Mouse (Mus musculus) hindbrain, embryonic 13.5 days (tissue): Measurements from ENCODE around the gene Hes7. TPM values are rescaled to one million over a fixed set of nuclear protein-coding genes. Genes with fewer than 3 reads are reported as not detected.

Experiments used
- ATAC-seq: fragments of 200-750 bp; cut with Nextera tagmentation; 2 replicates; pipeline ENCODE4 v1.8.0; 2017; ENCODE audit warnings: moderate TSS enrichment; ENCODE audit not compliant: low FRiP score
- H3K27ac ChIP-seq: fragments of 300-500 bp; sonication (generic); 2 replicates; pipeline ENCODE4 v1.5.1; 2015; ENCODE audit warnings: inconsistent platforms, mild to moderate bottlenecking, moderate library complexity
- H3K27me3 ChIP-seq: fragments of 300-500 bp; sonication (generic); 2 replicates; pipeline ENCODE4 v1.6.1; 2015; ENCODE audit warnings: mild to moderate bottlenecking, inconsistent platforms
- H3K36me3 ChIP-seq: fragments of 300-500 bp; sonication (generic); 2 replicates; pipeline ENCODE4 v1.6.1; 2015; ENCODE audit warnings: mild to moderate bottlenecking, inconsistent platforms
- H3K4me1 ChIP-seq: fragments of 300-500 bp; sonication (generic); replicated peaks from 2 replicates; pipeline ENCODE4 v1.6.1; 2015; ENCODE audit warnings: inconsistent platforms
- H3K4me2 ChIP-seq: fragments of 300-500 bp; sonication (generic); 2 replicates; pipeline ENCODE4 v1.6.1; 2015; ENCODE audit warnings: inconsistent platforms, mild to moderate bottlenecking, moderate library complexity
- H3K4me3 ChIP-seq: fragments of 300-500 bp; sonication (generic); 2 replicates; pipeline ENCODE4 v1.5.1; 2015; ENCODE audit warnings: mild to moderate bottlenecking, inconsistent platforms
- H3K9ac ChIP-seq: fragments of 300-500 bp; sonication (generic); 2 replicates; pipeline ENCODE4 v1.6.1; 2015; ENCODE audit warnings: mild to moderate bottlenecking, inconsistent platforms
- H3K9me3 ChIP-seq: fragments of 300-500 bp; sonication (generic); 2 replicates; pipeline ENCODE4 v1.6.1; 2016; ENCODE audit warnings: inconsistent platforms
- WGBS: fragments of 180-500 bp; shearing (Covaris S2); methylation state at CpG from one replicate; pipeline ENCODE4 v1.1.7; 2015; 5-methylcytosine and 5-hydroxymethylcytosine counted together
- polyA plus RNA-seq: library from polyadenylated mRNA; unstranded; fragments of >200 nt; fragmentation: Nextera tagmentation; extraction: Ambion mirVana; gene quantifications from 2 replicates; pipeline ENCODE4 v1.2.1, GENCODE M21; 2015

The Hes7 gene
- polyA plus RNA-seq, 1 experiment from 2014 or later: 0.26 TPM

DNA sequence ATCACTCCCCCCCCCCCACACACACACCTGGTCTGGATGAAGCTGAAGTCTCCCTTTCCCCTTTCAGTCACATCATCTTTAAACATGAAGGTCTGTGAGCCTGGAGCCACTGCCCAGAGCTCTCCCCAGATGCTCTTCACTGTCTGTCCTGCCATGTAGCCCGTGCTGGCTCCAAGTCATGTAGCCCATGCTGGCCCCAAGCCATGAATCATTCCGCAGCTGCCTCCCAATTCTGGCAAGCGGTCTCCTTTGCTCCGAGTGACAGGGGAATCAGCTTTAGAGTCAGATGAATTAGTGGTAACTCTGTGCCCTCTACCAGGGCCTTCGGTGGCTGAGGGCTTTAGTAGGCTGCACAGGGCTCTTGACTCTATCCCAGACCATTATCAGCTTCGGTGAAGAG is 29.5 kb downstream of the Hes7 start:
- Histone ChIP-seq H3K27ac (no peak overlapping the region), H3K9me3 (no peaks in the 10 kb centered on the region), H3K4me2 (no peak overlapping the region), H3K9ac (0 out of 2 replicates have a peak overlapping the region, but pooled peaks have one; percentile 19), H3K36me3 (no peaks in the 10 kb centered on the region), H3K27me3 (peaks cover 29% of the 10 kb centered on the region), H3K4me1 (peaks cover 6% of the 10 kb centered on the region; the same call in 1 of the 2 replicates), H3K4me3 (no peak overlapping the region)
- 77% methylated on average over 6 of the region's 6 CpGs for WGBS
- no peak for ATAC-seq

DNA sequence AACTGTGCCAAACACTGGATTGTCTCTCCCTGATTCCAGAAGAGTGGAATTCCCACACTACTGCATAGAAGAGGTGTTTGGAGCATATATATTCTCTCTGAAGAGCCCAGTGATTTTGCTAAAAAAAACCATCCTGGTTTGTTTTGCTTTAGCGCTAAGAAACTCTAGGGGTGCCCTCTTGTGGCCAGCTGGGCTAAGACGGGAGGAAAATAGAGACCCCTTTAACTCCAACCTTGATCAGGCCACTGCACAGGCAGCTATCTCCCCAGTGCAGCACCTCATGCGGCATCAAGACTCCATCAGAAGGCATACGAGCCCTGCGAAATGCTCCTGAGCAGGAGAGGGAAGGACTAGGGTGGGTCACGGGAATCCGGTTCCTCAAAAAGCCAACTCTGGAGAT is 30.2 kb downstream of the Hes7 start:
- H3K27me3 ChIP-seq: peaks cover 37% of the 10 kb centered on the region
- no peak overlapping the region for H3K9ac ChIP-seq
- no peak for ATAC-seq
- no peaks in the 10 kb centered on the region for H3K9me3 ChIP-seq
- 8% methylated on average over 7 of the region's 7 CpGs for WGBS
- peak overlapping the region; percentile 7; the same call in 1 of the 2 replicates for H3K4me3 ChIP-seq
- no peaks in the 10 kb centered on the region for H3K36me3 ChIP-seq
- H3K4me1 ChIP-seq: peaks cover 6% of the 10 kb centered on the region; the same call in 1 of the 2 replicates
- H3K27ac ChIP-seq: no peak overlapping the region
- peak overlapping the region; percentile 41 for H3K4me2 ChIP-seq

DNA sequence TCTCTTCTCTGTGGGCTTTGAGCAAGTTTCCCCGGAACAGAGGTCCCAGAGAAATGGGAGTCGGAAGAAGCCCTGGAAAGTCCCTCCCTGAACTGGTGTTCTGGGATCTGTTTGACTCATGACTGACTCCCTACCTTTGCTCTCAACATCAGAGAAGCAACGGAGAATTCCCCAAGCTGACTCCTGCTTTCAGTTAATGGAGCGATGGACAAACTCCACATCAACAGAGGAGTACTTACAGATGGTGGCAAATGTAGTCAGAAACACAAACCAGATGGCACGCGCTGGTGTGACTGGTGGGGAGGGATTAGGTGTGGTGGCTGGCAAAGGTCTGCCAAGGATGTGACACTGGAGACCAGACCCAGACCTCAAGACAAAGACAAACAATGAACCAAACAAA is 30.8 kb downstream of the Hes7 start:
- Histone ChIP-seq H3K9ac (no peak overlapping the region), H3K4me3 (peak overlapping the region; percentile 7; the same call in 1 of the 2 replicates), H3K4me2 (peak overlapping the region; percentile 41), H3K27me3 (peaks cover 38% of the 10 kb centered on the region), H3K27ac (no peak overlapping the region), H3K4me1 (peaks cover 6% of the 10 kb centered on the region; the same call in 1 of the 2 replicates), H3K36me3 (no peaks in the 10 kb centered on the region), H3K9me3 (no peaks in the 10 kb centered on the region)
- no peak for ATAC-seq
- 70% methylated on average over 6 of the region's 6 CpGs for WGBS

DNA sequence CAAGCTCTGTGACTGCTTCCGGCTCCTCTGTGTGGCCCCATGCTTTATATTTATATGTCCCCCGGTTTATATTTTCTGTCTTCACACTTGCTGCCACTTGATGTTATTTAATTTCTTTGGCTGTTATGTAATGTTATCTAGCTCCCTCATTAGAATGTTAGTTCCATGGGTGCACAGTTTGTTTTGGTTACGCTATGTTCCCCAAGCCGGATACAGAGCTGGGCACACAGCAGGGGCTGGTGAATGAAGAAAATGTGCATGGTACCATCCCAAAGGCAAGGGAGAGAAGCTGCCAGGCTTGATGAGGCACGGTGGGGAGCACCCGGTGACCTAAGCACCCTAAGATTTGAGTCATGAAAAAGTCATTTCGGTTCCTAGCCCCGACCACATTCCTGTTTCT is 33.6 kb downstream of the Hes7 start:
- WGBS: 80% methylated on average over 8 of the region's 8 CpGs
- Histone ChIP-seq H3K9ac (no peak overlapping the region), H3K36me3 (no peaks in the 10 kb centered on the region), H3K4me2 (no peak overlapping the region), H3K4me3 (no peak overlapping the region), H3K27ac (no peak overlapping the region), H3K27me3 (peaks cover 58% of the 10 kb centered on the region), H3K9me3 (no peaks in the 10 kb centered on the region), H3K4me1 (peaks cover 17% of the 10 kb centered on the region)
- no peak for ATAC-seq

DNA sequence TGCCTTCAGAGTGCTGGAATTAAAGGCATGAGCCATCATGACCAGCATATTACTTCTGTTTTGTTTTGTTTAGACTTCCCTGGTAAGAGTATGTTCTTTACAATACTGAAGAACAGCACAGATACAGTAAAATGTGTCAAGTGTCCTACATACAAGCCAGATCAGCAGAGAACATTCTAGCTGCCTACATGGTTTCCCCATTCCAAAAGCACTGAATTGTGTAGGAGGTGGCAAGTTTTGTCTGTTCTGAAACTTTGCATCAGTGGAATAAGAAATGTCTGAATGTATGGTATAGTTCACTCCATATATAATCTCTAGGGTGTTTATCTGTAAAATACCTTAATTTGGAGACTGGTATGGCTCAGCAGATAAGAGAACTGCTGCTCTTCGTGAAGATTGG is 35.1 kb downstream of the Hes7 start:
- Histone ChIP-seq H3K4me2 (no peak overlapping the region), H3K27ac (no peak overlapping the region), H3K4me1 (peaks cover 17% of the 10 kb centered on the region), H3K36me3 (no peaks in the 10 kb centered on the region), H3K9me3 (no peaks in the 10 kb centered on the region), H3K27me3 (peaks cover 65% of the 10 kb centered on the region), H3K9ac (no peak overlapping the region), H3K4me3 (no peak overlapping the region)
- ATAC-seq: no peak
- WGBS: 52% methylated on average over 1 of the region's 1 CpGs

DNA sequence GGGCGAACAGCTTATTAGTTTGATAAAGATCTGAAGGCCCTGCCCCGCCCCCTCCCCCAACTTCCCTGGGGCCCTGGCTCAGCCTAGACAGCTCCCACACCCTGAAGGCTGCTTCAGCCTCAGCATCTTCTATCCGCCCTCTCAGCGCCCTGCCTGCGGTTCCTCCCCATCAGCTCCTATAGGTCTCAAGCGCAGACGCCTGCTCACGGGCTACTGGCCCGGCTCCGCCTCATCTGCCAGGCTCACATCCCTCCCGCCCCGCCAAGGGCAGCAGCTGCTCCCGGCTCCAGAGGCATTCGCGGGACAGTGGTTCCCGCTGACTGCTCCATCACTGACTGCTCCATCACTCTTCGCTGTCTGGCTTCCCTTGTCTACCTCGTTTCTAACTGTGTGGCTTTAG is 36.6 kb downstream of the Hes7 start, which contains the start of gene Alox12b:
Gene Alox12b (plus strand): TSS at position 190 of the 400 bp plus-strand sequence.
- peak; percentile 57; the same call in 1 of the 2 replicates for ATAC-seq
- Histone ChIP-seq H3K36me3 (no peaks in the 10 kb centered on the region), H3K4me1 (peaks cover 11% of the 10 kb centered on the region), H3K4me3 (peak within 1 kb of the TSS; percentile 30), H3K9me3 (no peaks in the 10 kb centered on the region), H3K27ac (no peak within 1 kb of the TSS), H3K4me2 (peak within 1 kb of the TSS; percentile 53), H3K27me3 (peaks cover 57% of the 10 kb centered on the region), H3K9ac (peak within 1 kb of the TSS; percentile 59; the same call in 1 of the 2 replicates)
- 1% methylated on average over 18 of the region's 18 CpGs for whole genome bisulfite sequencing

DNA sequence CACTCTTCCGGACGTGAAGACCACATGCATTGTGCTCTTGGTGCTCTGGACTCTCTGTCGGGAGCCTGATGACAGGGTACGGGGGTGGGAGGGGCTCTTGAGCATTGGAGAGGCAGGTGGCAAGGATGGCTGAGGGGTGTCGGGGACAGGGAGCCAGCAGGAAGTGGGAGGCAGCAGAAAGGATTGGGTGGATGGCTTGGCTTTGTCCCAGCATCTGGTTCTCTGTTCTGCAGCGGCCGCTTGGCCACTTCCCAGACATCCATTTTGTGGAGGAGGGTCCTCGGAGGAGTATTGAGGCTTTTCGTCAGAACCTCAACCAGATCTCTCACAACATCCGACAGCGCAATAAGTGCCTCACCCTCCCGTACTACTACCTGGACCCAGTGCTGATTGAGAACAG is 49.1 kb downstream of the Hes7 start:
- WGBS: 85% methylated on average over 12 of the region's 12 CpGs
- Histone ChIP-seq H3K4me3 (no peak overlapping the region), H3K4me1 (no peaks in the 10 kb centered on the region; the same call in 1 of the 2 replicates), H3K9me3 (no peaks in the 10 kb centered on the region), H3K9ac (no peak overlapping the region), H3K4me2 (no peak overlapping the region), H3K27ac (no peak overlapping the region), H3K36me3 (no peaks in the 10 kb centered on the region), H3K27me3 (peaks cover 16% of the 10 kb centered on the region; the same call in 1 of the 2 replicates)
- ATAC-seq: no peak

DNA sequence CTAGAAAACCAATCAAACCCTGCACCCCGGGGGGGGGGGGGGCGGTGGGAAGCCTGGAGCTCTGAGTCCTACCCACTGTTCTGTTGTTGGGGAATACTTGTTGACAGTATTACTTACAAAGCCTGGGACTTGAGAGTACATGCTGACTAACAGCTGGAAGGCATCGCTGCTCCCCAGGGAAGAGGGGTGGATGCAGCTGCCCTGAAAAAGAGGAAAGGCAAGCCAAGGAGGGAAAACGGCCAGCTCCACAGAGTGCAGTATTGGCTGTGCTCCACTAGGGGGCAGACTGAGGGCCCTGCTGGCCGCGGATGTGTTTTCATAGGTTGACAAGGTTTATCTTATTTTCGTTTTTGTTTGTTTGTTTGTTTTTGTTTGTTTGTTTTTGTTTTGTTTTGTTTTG is 51.4 kb downstream of the Hes7 start:
- H3K9ac ChIP-seq: no peak overlapping the region
- no peaks in the 10 kb centered on the region for H3K9me3 ChIP-seq
- WGBS: 25% methylated on average over 7 of the region's 7 CpGs
- H3K4me1 ChIP-seq: no peaks in the 10 kb centered on the region; the same call in 1 of the 2 replicates
- no peaks in the 10 kb centered on the region for H3K36me3 ChIP-seq
- no peaks in the 10 kb centered on the region for H3K27me3 ChIP-seq
- no peak overlapping the region for H3K4me3 ChIP-seq
- H3K27ac ChIP-seq: no peak overlapping the region
- ATAC-seq: no peak
- no peak overlapping the region for H3K4me2 ChIP-seq

DNA sequence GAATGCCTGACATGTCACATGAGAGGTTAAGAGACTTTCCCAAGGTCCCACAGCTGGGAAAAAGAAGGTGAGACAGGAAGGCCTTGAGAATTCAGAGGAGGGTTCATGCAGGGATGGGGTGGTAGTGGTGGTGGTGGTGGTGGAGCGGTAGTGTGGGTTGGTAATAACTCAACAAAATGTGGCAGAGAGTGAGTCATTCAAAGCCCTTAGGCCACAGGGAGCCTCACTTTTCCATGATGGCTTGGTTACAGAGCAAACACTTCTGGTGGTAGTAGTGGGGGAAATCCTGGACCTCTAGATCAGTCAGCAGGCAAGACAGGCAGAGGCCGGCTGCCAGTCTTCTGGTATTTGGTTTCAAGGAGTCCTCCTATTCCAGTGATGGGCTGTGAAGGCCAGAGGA is 52.4 kb downstream of the Hes7 start:
- no peaks in the 10 kb centered on the region for H3K4me1 ChIP-seq
- H3K4me3 ChIP-seq: no peak overlapping the region
- no peak for ATAC-seq
- WGBS: 90% methylated on average over 2 of the region's 2 CpGs
- H3K9me3 ChIP-seq: no peaks in the 10 kb centered on the region
- no peaks in the 10 kb centered on the region for H3K27me3 ChIP-seq
- H3K27ac ChIP-seq: no peak overlapping the region
- no peak overlapping the region for H3K4me2 ChIP-seq
- H3K9ac ChIP-seq: no peak overlapping the region
- no peaks in the 10 kb centered on the region for H3K36me3 ChIP-seq

Other genes with a start within 250 kb of the Hes7 start
- 90.8 and 92.6 TPM in 2 replicates for gene Ndel1, start 248.5 kb upstream of the Hes7 start, polyA plus RNA-seq
- 0.09 TPM in 1 of 2 replicates, not detected in the other for gene Rnf222, start 231.9 kb upstream of the Hes7 start, polyA plus RNA-seq
- 684 and 691 TPM in 2 replicates for gene Rpl26, start 218.8 kb upstream of the Hes7 start, polyA plus RNA-seq
- gene Odf4, start 193.3 kb upstream of the Hes7 start, polyA plus RNA-seq: 0.60 and 0.84 TPM in 2 replicates
- gene Arhgef15, start 162.9 kb upstream of the Hes7 start, polyA plus RNA-seq: 14.3 and 16.2 TPM in 2 replicates
- 1.5 TPM in 2 replicates for gene Slc25a35, start 152.3 kb upstream of the Hes7 start, polyA plus RNA-seq
- gene Rangrf, start 145.2 kb upstream of the Hes7 start, polyA plus RNA-seq: 24.7 and 26.7 TPM in 2 replicates
- 19.1 and 20.4 TPM in 2 replicates for gene Pfas, start 111.9 kb upstream of the Hes7 start, polyA plus RNA-seq
- 49.4 and 49.9 TPM in 2 replicates for gene Ctc1, start 104.5 kb upstream of the Hes7 start, polyA plus RNA-seq
- 31.7 and 34.2 TPM in 2 replicates for gene Aurkb, start 74.8 kb upstream of the Hes7 start, polyA plus RNA-seq
- gene Borcs6, start 60.7 kb upstream of the Hes7 start, polyA plus RNA-seq: 13.4 and 15.2 TPM in 2 replicates
- gene Tmem107, start 49.6 kb upstream of the Hes7 start, polyA plus RNA-seq: 28.7 and 41.0 TPM in 2 replicates
- gene Vamp2, start 31.9 kb upstream of the Hes7 start, polyA plus RNA-seq: 217 and 227 TPM in 2 replicates
- 7.4 and 9.4 TPM in 2 replicates for gene Per1, start 25.2 kb upstream of the Hes7 start, polyA plus RNA-seq
- 0.13 and 0.25 TPM in 2 replicates for gene 9130213A22Rik, start 2.2 kb downstream of the Hes7 start, polyA plus RNA-seq
- gene Aloxe3, start 5.5 kb downstream of the Hes7 start, polyA plus RNA-seq: 0.71 and 1.3 TPM in 2 replicates
- 0.29 and 0.31 TPM in 2 replicates for gene Alox12b, start 36.6 kb downstream of the Hes7 start, polyA plus RNA-seq
- gene Alox8, start 77.4 kb downstream of the Hes7 start, polyA plus RNA-seq: 0.12 and 0.16 TPM in 2 replicates
- gene Gucy2e, start 116.6 kb downstream of the Hes7 start, polyA plus RNA-seq: 0.21 and 0.30 TPM in 2 replicates
- gene Cntrob, start 203.4 kb downstream of the Hes7 start, polyA plus RNA-seq: 22.6 and 24.4 TPM in 2 replicates
- gene Trappc1, start 203.6 kb downstream of the Hes7 start, polyA plus RNA-seq: 204 and 210 TPM in 2 replicates
- 4.2 and 5.1 TPM in 2 replicates for gene Kcnab3, start 205.9 kb downstream of the Hes7 start, polyA plus RNA-seq
- 163 and 166 TPM in 2 replicates for gene Rnf227, start 220.1 kb downstream of the Hes7 start, polyA plus RNA-seq
- 92.4 and 93.5 TPM in 2 replicates for gene Chd3, start 249.0 kb downstream of the Hes7 start, polyA plus RNA-seq